Mouse (Mus musculus) subcutaneous adipose tissue, adult 2 months (tissue): ENCODE data around the gene En2. TPM values are rescaled to one million over a fixed set of nuclear protein-coding genes. Genes with fewer than 3 reads are reported as not detected.

ENCODE experiments used
- polyA plus RNA-seq: library from polyadenylated mRNA; depleted of rRNA; stranded (reverse); fragments of >200 nt; gene quantifications from 2 replicates; pipeline ENCODE4 v1.2.3, GENCODE M21; 2012; ENCODE audit warnings: low replicate concordance; rRNA removed

The En2 gene
- polyA plus RNA-seq = 0.03 and 0.12 TPM in 2 replicates

DNA sequence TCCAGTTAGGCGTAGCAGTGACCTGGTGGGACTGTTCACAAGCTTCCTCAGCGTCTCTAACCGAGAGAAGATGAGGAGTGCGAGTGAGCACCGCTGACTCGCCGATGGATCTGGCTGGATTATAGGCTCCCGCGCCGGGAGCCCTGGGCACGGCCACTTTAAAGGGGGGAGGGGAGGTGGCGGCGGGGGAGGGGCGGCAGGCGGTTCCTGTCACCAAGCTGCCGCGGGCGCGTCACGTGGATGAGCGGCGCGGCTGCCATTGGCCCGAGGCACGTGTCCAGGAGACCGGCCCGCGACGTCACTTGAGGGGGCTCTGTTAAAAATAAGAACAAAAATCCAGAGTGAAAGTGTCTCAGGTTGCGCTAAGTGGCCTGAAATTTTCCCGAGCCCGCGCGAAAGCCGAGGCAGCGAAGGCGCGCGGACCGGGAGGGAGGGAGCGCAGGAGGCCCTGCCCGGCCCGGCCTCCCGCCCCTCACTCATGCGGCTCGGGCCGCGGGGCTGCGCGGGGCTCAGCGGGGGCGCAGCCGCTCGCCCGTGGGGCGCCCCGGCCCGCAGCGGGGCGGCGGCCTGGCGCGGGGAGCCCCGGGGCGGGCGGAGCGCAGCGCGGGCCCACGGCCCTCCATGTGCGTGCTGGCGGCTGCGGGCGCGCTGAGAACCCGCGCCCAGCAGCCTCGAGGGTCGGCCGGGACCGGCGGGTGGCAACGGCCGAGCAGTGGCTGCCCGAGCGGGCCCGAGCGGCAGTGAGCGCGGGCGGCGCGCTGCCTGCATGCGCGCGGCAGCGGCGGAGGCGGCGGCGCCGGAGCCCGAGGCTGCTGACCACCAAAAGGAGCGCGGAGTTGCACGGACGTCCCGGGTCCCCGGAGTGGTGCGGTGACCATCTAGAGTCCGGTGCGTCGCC, at the start of gene En2:
Gene En2 (plus strand): TSS at position 337 of the 898 bp plus-strand sequence.

Other genes with a start within 250 kb of the En2 start
- gene Insig1, start 94.3 kb upstream of the En2 start, polyA plus RNA-seq = 254 and 509 TPM in 2 replicates
- 0.10 TPM in 1 of 2 replicates, not detected in the other for gene Cnpy1, start 80.1 kb downstream of the En2 start, polyA plus RNA-seq
- gene Rbm33, start 151.4 kb downstream of the En2 start, polyA plus RNA-seq = 17.5 and 26.0 TPM in 2 replicates